Mouse (Mus musculus): ENCODE measurements at regions not wholly inside any gene's neighbourhood (a gene's known extent, or its start where the extent isn't known, plus 50 kb on each side); places are given as distances from the start of the nearest gene placed in this dataset.

GRCm38 (mm10) chr16:9011691-9012090 is 181.8 kb downstream of the 1810013L24Rik start:
- no peak overlapping the region for H3ac ChIP-seq (ENCODE audit: control insufficient read depth, insufficient read length)
- no peak overlapping the region for H3K4me2 ChIP-seq (ENCODE audit: low read depth)
- H3K79me2 ChIP-seq (ENCODE audit: control insufficient read depth, insufficient read depth): no peaks in the 10 kb centered on the region
- no peaks in the 10 kb centered on the region for H3K36me3 ChIP-seq (ENCODE audit: control insufficient read depth, insufficient read depth)
- TF ChIP-seq POLR2A (IDR thresholded peaks at IDR 0.05; ENCODE audit: insufficient read length, low read depth) (no peak), REST (IDR thresholded peaks at IDR 0.05; ENCODE audit: insufficient read depth, insufficient read length) (no peak), MYOD1 (IDR thresholded peaks at IDR 0.05; ENCODE audit: control insufficient read depth in 1 of 3, insufficient read length in 2 of 3, low read depth in 2 of 3) (no peak), POLR2AphosphoS2 (IDR thresholded peaks at IDR 0.05; ENCODE audit: insufficient read length, low read depth) (no peak), MAX (IDR thresholded peaks at IDR 0.05; ENCODE audit: low read depth) (no peak), TCF3 (IDR thresholded peaks at IDR 0.05; ENCODE audit: insufficient read length, low read depth) (no peak), MYOG (IDR thresholded peaks at IDR 0.05; ENCODE audit: control insufficient read depth in 1 of 3, insufficient read depth in 1 of 3, insufficient read length in 2 of 3, low read depth in 2 of 3) (no peak), TCF12 (IDR thresholded peaks at IDR 0.05; ENCODE audit: insufficient read depth, poor library complexity, severe bottlenecking) (no peak), SRF (IDR thresholded peaks at IDR 0.05; ENCODE audit: control insufficient read depth, insufficient read length, low read depth) (no peak), CEBPB (IDR thresholded peaks at IDR 0.05; ENCODE audit: insufficient read depth, poor library complexity, severe bottlenecking) (no peak), E2F4 (IDR thresholded peaks at IDR 0.05; ENCODE audit: insufficient read depth) (no peak), USF1 (IDR thresholded peaks at IDR 0.05; ENCODE audit: low read depth) (no peak)
- H3K27me3 ChIP-seq (ENCODE audit: control insufficient read depth, insufficient read depth, insufficient read length): no peaks in the 10 kb centered on the region
- H3K4me3 ChIP-seq: no peak overlapping the region

GRCm38 (mm10) chr16:9016040-9016761 is 186.3 kb downstream of the 1810013L24Rik start:
- no peaks in the 10 kb centered on the region for H3K79me2 ChIP-seq (ENCODE audit: control insufficient read depth, insufficient read depth)
- H3ac ChIP-seq (ENCODE audit: control insufficient read depth, insufficient read length): no peak overlapping the region
- no peak for TF ChIP-seq MYOD1 (IDR thresholded peaks at IDR 0.05; ENCODE audit: control insufficient read depth in 1 of 3, insufficient read length in 2 of 3, low read depth in 2 of 3)
- TF ChIP-seq TCF3 (IDR thresholded peaks at IDR 0.05; ENCODE audit: insufficient read length, low read depth): no peak
- no peak for TF ChIP-seq MAX (IDR thresholded peaks at IDR 0.05; ENCODE audit: low read depth)
- no peak for TF ChIP-seq CEBPB (IDR thresholded peaks at IDR 0.05; ENCODE audit: insufficient read depth, poor library complexity, severe bottlenecking)
- no peak for TF ChIP-seq REST (IDR thresholded peaks at IDR 0.05; ENCODE audit: insufficient read depth, insufficient read length)
- no peak for TF ChIP-seq USF1 (IDR thresholded peaks at IDR 0.05; ENCODE audit: low read depth)
- no peak for TF ChIP-seq E2F4 (IDR thresholded peaks at IDR 0.05; ENCODE audit: insufficient read depth)
- TF ChIP-seq TCF12 (IDR thresholded peaks at IDR 0.05; ENCODE audit: insufficient read depth, poor library complexity, severe bottlenecking): no peak
- H3K4me2 ChIP-seq (ENCODE audit: low read depth): no peak overlapping the region
- H3K36me3 ChIP-seq (ENCODE audit: control insufficient read depth, insufficient read depth): no peaks in the 10 kb centered on the region
- H3K4me3 ChIP-seq: no peak overlapping the region
- no peaks in the 10 kb centered on the region for H3K27me3 ChIP-seq (ENCODE audit: control insufficient read depth, insufficient read depth, insufficient read length)

- Histone ChIP-seq H3K4me3 (no peak overlapping the region), H3ac (ENCODE audit: control insufficient read depth, insufficient read length) (no peak overlapping the region), H3K4me2 (ENCODE audit: low read depth) (no peak overlapping the region), H3K27me3 (ENCODE audit: control insufficient read depth, insufficient read depth, insufficient read length) (no peaks in the 10 kb centered on the region), H3K79me2 (ENCODE audit: control insufficient read depth, insufficient read depth) (no peaks in the 10 kb centered on the region), H3K36me3 (ENCODE audit: control insufficient read depth, insufficient read depth) (no peaks in the 10 kb centered on the region)
- TF ChIP-seq CEBPB (IDR thresholded peaks at IDR 0.05; ENCODE audit: insufficient read depth, poor library complexity, severe bottlenecking): no peak
- TF ChIP-seq MYOD1 (IDR thresholded peaks at IDR 0.05; ENCODE audit: control insufficient read depth in 1 of 3, insufficient read length in 2 of 3, low read depth in 2 of 3): no peak
- TF ChIP-seq REST (IDR thresholded peaks at IDR 0.05; ENCODE audit: insufficient read depth, insufficient read length): no peak
- TF ChIP-seq MAX (IDR thresholded peaks at IDR 0.05; ENCODE audit: low read depth): no peak
- TF ChIP-seq POLR2AphosphoS2 (IDR thresholded peaks at IDR 0.05; ENCODE audit: insufficient read length, low read depth): no peak
- no peak for TF ChIP-seq MYOG (IDR thresholded peaks at IDR 0.05; ENCODE audit: control insufficient read depth in 1 of 3, insufficient read depth in 1 of 3, insufficient read length in 2 of 3, low read depth in 2 of 3)
- no peak for TF ChIP-seq USF1 (IDR thresholded peaks at IDR 0.05; ENCODE audit: low read depth)
Measured at GRCm38 (mm10) chr16:9016762-9017086, 186.8 kb downstream of the 1810013L24Rik start.

GRCm38 (mm10) chr16:9030717-9031116 is 200.8 kb downstream of the 1810013L24Rik start:
- Histone ChIP-seq H3K36me3 (ENCODE audit: control insufficient read depth, insufficient read depth) (no peaks in the 10 kb centered on the region), H3K27me3 (ENCODE audit: control insufficient read depth, insufficient read depth, insufficient read length) (no peaks in the 10 kb centered on the region), H3K4me3 (no peak overlapping the region), H3ac (ENCODE audit: control insufficient read depth, insufficient read length) (no peak overlapping the region), H3K79me2 (ENCODE audit: control insufficient read depth, insufficient read depth) (no peaks in the 10 kb centered on the region), H3K4me2 (ENCODE audit: low read depth) (no peak overlapping the region)
- TF ChIP-seq POLR2AphosphoS2 (IDR thresholded peaks at IDR 0.05; ENCODE audit: insufficient read length, low read depth): no peak
- TF ChIP-seq SRF (IDR thresholded peaks at IDR 0.05; ENCODE audit: control insufficient read depth, insufficient read length, low read depth): no peak
- TF ChIP-seq MYOD1 (IDR thresholded peaks at IDR 0.05; ENCODE audit: control insufficient read depth in 1 of 3, insufficient read length in 2 of 3, low read depth in 2 of 3): no peak
- TF ChIP-seq CEBPB (IDR thresholded peaks at IDR 0.05; ENCODE audit: insufficient read depth, poor library complexity, severe bottlenecking): no peak
- TF ChIP-seq POLR2A (IDR thresholded peaks at IDR 0.05; ENCODE audit: insufficient read length, low read depth): no peak
- no peak for TF ChIP-seq TCF3 (IDR thresholded peaks at IDR 0.05; ENCODE audit: insufficient read length, low read depth)
- TF ChIP-seq TCF12 (IDR thresholded peaks at IDR 0.05; ENCODE audit: insufficient read depth, poor library complexity, severe bottlenecking): no peak
- TF ChIP-seq MYOG (IDR thresholded peaks at IDR 0.05; ENCODE audit: control insufficient read depth in 1 of 3, insufficient read depth in 1 of 3, insufficient read length in 2 of 3, low read depth in 2 of 3): no peak
- no peak for TF ChIP-seq REST (IDR thresholded peaks at IDR 0.05; ENCODE audit: insufficient read depth, insufficient read length)
- no peak for TF ChIP-seq USF1 (IDR thresholded peaks at IDR 0.05; ENCODE audit: low read depth)
- no peak for TF ChIP-seq E2F4 (IDR thresholded peaks at IDR 0.05; ENCODE audit: insufficient read depth)
- no peak for TF ChIP-seq MAX (IDR thresholded peaks at IDR 0.05; ENCODE audit: low read depth)

Measured in myocyte (in vitro differentiated cells).